In the genomic region with DNA sequence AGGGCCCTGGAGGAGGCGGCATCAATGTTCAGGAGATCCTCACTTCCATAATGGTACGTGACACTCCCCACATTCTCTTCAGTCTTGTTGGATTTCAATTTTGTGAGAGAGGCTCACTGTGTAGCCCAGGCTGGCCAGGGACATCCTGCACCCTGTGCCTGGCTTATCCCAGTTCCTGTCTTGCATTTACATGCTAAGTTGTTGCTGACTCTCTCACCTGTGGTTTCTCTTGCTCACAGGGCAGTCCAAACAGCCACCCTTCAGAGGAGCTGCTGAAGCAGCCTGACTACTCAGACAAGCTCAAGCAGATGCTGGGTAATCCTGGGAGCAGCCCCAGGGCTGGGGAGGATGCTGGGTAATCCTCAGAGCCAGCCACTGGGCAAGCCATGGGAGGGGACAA, we compare ENCODE assay signal across 17 mouse cellular contexts.
"Had no signal": no experiment of that assay in that cellular context is flagged by ENCODE, and none has a peak within 500 bp of the region (broad histone marks: within the 10 kb centered on the region; RNA-seq: fewer than 3 reads in every experiment).

No protein-coding gene starts in this region.

- H3K27me3 ChIP-seq: lung, embryonic 15.5 days; megakaryocyte, embryonic 14.5 days; midbrain, embryonic 13.5 days; midbrain, embryonic 15.5 days; neural tube, embryonic 12.5 days; stomach, embryonic 15.5 days had no signal

- H3K4me3 ChIP-seq: lung, embryonic 15.5 days; megakaryocyte, embryonic 14.5 days; midbrain, embryonic 13.5 days; midbrain, embryonic 15.5 days; neural tube, embryonic 12.5 days; stomach, embryonic 15.5 days had no signal

- H3K9ac ChIP-seq: lung, embryonic 15.5 days; midbrain, embryonic 13.5 days; midbrain, embryonic 15.5 days; neural tube, embryonic 12.5 days; stomach, embryonic 15.5 days had no signal

- H3K4me1 ChIP-seq: lung, embryonic 15.5 days; midbrain, embryonic 13.5 days; midbrain, embryonic 15.5 days; neural tube, embryonic 12.5 days; stomach, embryonic 15.5 days had no signal

- DNase-seq: lung, adult 2 months; lung, postnatal 14 days; lung, postnatal 36 days; right cerebral cortex, postnatal 14 days; thymus, adult 2 months; thymus, postnatal 25 days; thymus, postnatal 4 days had no signal

- H3K27ac ChIP-seq: lung, embryonic 15.5 days; macrophage; midbrain, embryonic 13.5 days; midbrain, embryonic 15.5 days; neural tube, embryonic 12.5 days; stomach, embryonic 15.5 days; stomach, postnatal 0 days had no signal

- H3K4me2 ChIP-seq: lung, embryonic 15.5 days; midbrain, embryonic 11.5 days; midbrain, embryonic 13.5 days; midbrain, embryonic 15.5 days; neural tube, embryonic 12.5 days; stomach, embryonic 15.5 days had no signal

- ATAC-seq: lung, postnatal 0 days; midbrain, embryonic 15.5 days had no signal

- H3K9me3 ChIP-seq: lung, embryonic 15.5 days; megakaryocyte, embryonic 14.5 days; midbrain, embryonic 13.5 days; midbrain, embryonic 15.5 days; neural tube, embryonic 12.5 days; stomach, embryonic 15.5 days had no signal
